Mouse (Mus musculus): ENCODE results near the gene Cxcl2.

DNA sequence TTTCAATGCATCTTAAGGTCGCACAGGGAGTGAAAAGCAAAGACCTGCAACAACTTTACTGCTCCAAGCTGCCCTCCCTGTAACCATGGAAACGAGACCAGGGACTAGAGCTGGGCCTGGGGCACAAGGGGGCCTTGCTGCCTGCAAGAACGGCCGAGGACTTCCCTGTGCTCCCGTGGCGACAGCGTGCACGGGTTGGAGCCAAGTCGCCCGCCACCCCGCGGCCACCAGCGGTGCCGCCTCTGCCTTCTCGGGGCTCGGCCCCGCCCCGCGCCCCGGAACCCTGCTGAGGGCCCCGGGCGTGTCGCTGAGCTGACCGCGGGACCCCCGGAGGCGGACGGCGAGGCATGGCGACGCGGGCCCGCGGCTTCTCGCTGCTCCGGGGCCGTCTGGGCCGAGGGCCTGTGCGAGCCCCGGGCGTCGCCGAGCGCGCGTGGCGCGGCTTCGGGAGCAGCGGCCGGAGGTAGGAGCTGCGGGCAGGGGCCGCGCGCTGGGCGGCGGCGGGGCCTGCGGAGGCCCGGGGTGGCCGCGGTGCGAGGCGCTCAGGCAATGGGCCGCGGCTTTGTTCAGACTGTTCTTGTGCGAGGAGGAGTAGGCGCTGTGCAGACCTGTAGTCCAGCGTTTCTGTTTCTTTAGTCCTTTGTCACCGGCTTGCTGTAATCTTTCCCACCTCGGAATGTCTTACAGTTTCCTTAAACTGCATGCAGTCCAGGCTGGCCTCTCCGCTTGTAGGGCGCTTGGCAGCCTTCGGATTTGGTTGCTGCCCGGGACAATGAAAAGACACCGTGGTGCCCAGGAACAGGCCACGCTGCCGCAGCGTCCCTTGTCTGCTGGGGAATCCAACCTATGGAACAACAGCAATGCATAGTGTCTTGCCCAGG, 27.5 kb downstream of the Cxcl2 start, which contains the start of gene Mthfd2l:
- TF ChIP-seq NANOG (IDR thresholded peaks at IDR 0.05; ENCODE audit: borderline replicate concordance, low read length) (no peak), CTCF (conservative IDR thresholded peaks at IDR 0.05; ENCODE audit: low read length) (no peak), POU5F1 (IDR thresholded peaks at IDR 0.05; ENCODE audit: borderline replicate concordance, low read length) (no peak)

All from E14TG2a.4 (cell line).